Comparison of ENCODE assay signal across 15 mouse cellular contexts in the genomic region with DNA sequence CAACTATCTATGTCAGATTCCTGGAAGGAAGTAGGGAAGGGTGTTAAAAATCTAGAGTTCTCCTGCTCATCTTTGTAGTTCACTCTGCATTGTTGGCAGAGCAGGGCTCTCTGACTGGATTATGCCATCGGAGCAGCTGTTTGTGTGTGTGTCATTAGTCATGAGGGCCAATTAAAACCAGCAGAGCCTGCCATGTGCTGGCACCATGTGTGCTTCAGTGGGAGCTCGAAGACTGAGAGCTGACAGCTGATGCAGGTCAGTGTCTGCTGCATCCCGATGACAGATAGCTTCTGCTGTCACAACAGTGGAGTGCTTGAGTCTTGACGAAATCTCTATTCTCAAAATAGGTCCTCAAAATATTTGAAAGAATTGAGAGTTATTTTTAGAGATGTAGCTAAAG.
A peak's percentile ranks its signal among the peaks of the same experiment; 100 is the strongest.
DNase-seq lines count a peak whose midpoint lies in the region; ATAC-seq lines count a peak whose summit lies in the region.
"Had no signal": no experiment of that assay in that cellular context is flagged by ENCODE, and none has a peak within 500 bp of the region (broad histone marks: within the 10 kb centered on the region; RNA-seq: fewer than 3 reads in every experiment).

No protein-coding gene starts in this region.

- H3K9ac ChIP-seq in limb, embryonic 13.5 days: no peak overlapping the region
- no peak overlapping the region for H3K9ac ChIP-seq in forebrain, embryonic 14.5 days (ENCODE audit: low read length)
- H3K9ac ChIP-seq in neural tube, embryonic 14.5 days (replicated peaks; ENCODE audit: low read depth, low read length): no peak overlapping the region
- no peak overlapping the region for H3K9ac ChIP-seq in kidney, embryonic 15.5 days
- H3K9ac ChIP-seq: liver, embryonic 15.5 days had no signal

- no peaks in the 10 kb centered on the region for H3K27me3 ChIP-seq in limb, embryonic 13.5 days
- no peaks in the 10 kb centered on the region for H3K27me3 ChIP-seq in limb, embryonic 10.5 days (ENCODE audit: low read depth, poor library complexity, severe bottlenecking)
- H3K27me3 ChIP-seq in forebrain, embryonic 14.5 days (replicated peaks; ENCODE audit: control insufficient read depth, insufficient read depth, low read length): no peaks in the 10 kb centered on the region
- H3K27me3 ChIP-seq in neural tube, embryonic 14.5 days (ENCODE audit: control insufficient read depth, insufficient read depth, low read length): no peaks in the 10 kb centered on the region
- H3K27me3 ChIP-seq in kidney, embryonic 15.5 days: no peaks in the 10 kb centered on the region
- H3K27me3 ChIP-seq: liver, embryonic 15.5 days; Patski had no signal

- H3K27ac ChIP-seq in limb, embryonic 13.5 days: no peak overlapping the region
- no peak overlapping the region for H3K27ac ChIP-seq in limb, embryonic 10.5 days
- peak overlapping the region; percentile 56; the same call in 1 of the 2 replicates for H3K27ac ChIP-seq in forebrain, embryonic 14.5 days (ENCODE audit: low read depth, low read length)
- peak overlapping the region; percentile 65 for H3K27ac ChIP-seq in neural tube, embryonic 14.5 days (ENCODE audit: low read depth, low read length)
- H3K27ac ChIP-seq in kidney, embryonic 15.5 days: no peak overlapping the region
- H3K27ac ChIP-seq: left cerebral cortex, adult 2 months; liver, embryonic 15.5 days; macrophage had no signal

- no peaks in the 10 kb centered on the region for H3K9me3 ChIP-seq in limb, embryonic 13.5 days
- H3K9me3 ChIP-seq in limb, embryonic 10.5 days (replicated peaks): no peaks in the 10 kb centered on the region
- no peaks in the 10 kb centered on the region for H3K9me3 ChIP-seq in forebrain, embryonic 14.5 days (replicated peaks; ENCODE audit: control insufficient read depth, low read length)
- H3K9me3 ChIP-seq in neural tube, embryonic 14.5 days (ENCODE audit: control insufficient read depth, low read length): no peaks in the 10 kb centered on the region
- H3K9me3 ChIP-seq in kidney, embryonic 15.5 days (replicated peaks): no peaks in the 10 kb centered on the region
- H3K9me3 ChIP-seq: liver, embryonic 15.5 days had no signal

- peaks cover 27% of the 10 kb centered on the region for H3K4me1 ChIP-seq in limb, embryonic 13.5 days
- H3K4me1 ChIP-seq in limb, embryonic 10.5 days: peaks cover 27% of the 10 kb centered on the region
- peaks cover 40% of the 10 kb centered on the region for H3K4me1 ChIP-seq in forebrain, embryonic 14.5 days (ENCODE audit: control insufficient read depth, insufficient read depth, low read length)
- no peaks in the 10 kb centered on the region; the same call in 1 of the 2 replicates for H3K4me1 ChIP-seq in neural tube, embryonic 14.5 days (ENCODE audit: control insufficient read depth, insufficient read depth, low read length)
- H3K4me1 ChIP-seq in kidney, embryonic 15.5 days: peaks cover 28% of the 10 kb centered on the region
- H3K4me1 ChIP-seq: liver, embryonic 15.5 days had no signal

- DNase-seq in limb, embryonic 10.5 days (ENCODE audit: low spot score): no peak
- DNase-seq in forebrain, embryonic 14.5 days (ENCODE audit: low spot score): peak; percentile 91
- peak; percentile 48 to 77 for DNase-seq in layer of hippocampus, adult 18-20 months (ENCODE audit: low spot score in 2 of 2)
- no peak for DNase-seq in frontal cortex, postnatal 36 days (ENCODE audit: low spot score in 2 of 2)
- no peak for DNase-seq in cerebellum, adult 18-20 months
- DNase-seq: adrenal gland, adult 2 months; spleen, adult 18-20 months had no signal

- no peak overlapping the region for H3K4me3 ChIP-seq in limb, embryonic 13.5 days
- H3K4me3 ChIP-seq in limb, embryonic 10.5 days: no peak overlapping the region
- no peak overlapping the region for H3K4me3 ChIP-seq in forebrain, embryonic 14.5 days (ENCODE audit: low read depth, low read length)
- H3K4me3 ChIP-seq in neural tube, embryonic 14.5 days (ENCODE audit: low read depth, low read length): no peak overlapping the region
- H3K4me3 ChIP-seq in kidney, embryonic 15.5 days (replicated peaks): no peak overlapping the region
- H3K4me3 ChIP-seq: left cerebral cortex, adult 2 months; liver, embryonic 15.5 days had no signal

- ATAC-seq in limb, embryonic 13.5 days (ENCODE audit: low FRiP score, low read depth): peak; percentile 48; the same call in 1 of the 2 replicates
- ATAC-seq in forebrain, embryonic 14.5 days: peak; percentile 79
- ATAC-seq in neural tube, embryonic 14.5 days (ENCODE audit: low read depth): peak; percentile 76; the same call in 1 of the 2 replicates
- ATAC-seq in kidney, embryonic 15.5 days (replicated peaks; ENCODE audit: low FRiP score): no peak
- ATAC-seq: CD4-positive, CD25-positive, alpha-beta regulatory T cell, adult 4 months; Patski had no signal

- 75% methylated on average over 4 of the region's 4 CpGs for WGBS in limb, embryonic 13.5 days
- WGBS in limb, embryonic 10.5 days: 88% methylated on average over 4 of the region's 4 CpGs
- WGBS in forebrain, embryonic 14.5 days: 29% methylated on average over 4 of the region's 4 CpGs
- 33% methylated on average over 4 of the region's 4 CpGs for WGBS in neural tube, embryonic 14.5 days
- WGBS in kidney, embryonic 15.5 days: 74% methylated on average over 4 of the region's 4 CpGs

- H3K36me3 ChIP-seq in limb, embryonic 13.5 days: no peaks in the 10 kb centered on the region
- H3K36me3 ChIP-seq in limb, embryonic 10.5 days: no peaks in the 10 kb centered on the region
- no peaks in the 10 kb centered on the region for H3K36me3 ChIP-seq in forebrain, embryonic 14.5 days (ENCODE audit: control insufficient read depth, insufficient read depth, low read length)
- no peaks in the 10 kb centered on the region for H3K36me3 ChIP-seq in neural tube, embryonic 14.5 days (ENCODE audit: control insufficient read depth, insufficient read depth, low read length)
- no peaks in the 10 kb centered on the region for H3K36me3 ChIP-seq in kidney, embryonic 15.5 days
- H3K36me3 ChIP-seq: liver, embryonic 15.5 days had no signal

- no peak overlapping the region for H3K4me2 ChIP-seq in limb, embryonic 13.5 days (replicated peaks)
- H3K4me2 ChIP-seq in forebrain, embryonic 14.5 days (ENCODE audit: low read length): no peak overlapping the region
- no peak overlapping the region for H3K4me2 ChIP-seq in neural tube, embryonic 14.5 days (ENCODE audit: low read depth, low read length)
- H3K4me2 ChIP-seq in kidney, embryonic 15.5 days: no peak overlapping the region
- H3K4me2 ChIP-seq: liver, embryonic 15.5 days had no signal

Comparison
In these comparisons a context has a peak if more than half of its experiments do, and no peak if none do; other contexts are left out.
1. H3K27ac ChIP-seq: peak in forebrain, embryonic 14.5 days (single experiment) and neural tube, embryonic 14.5 days (single experiment); none in limb, embryonic 13.5 days (single experiment), limb, embryonic 10.5 days (single experiment) and kidney, embryonic 15.5 days (single experiment).
2. DNase-seq: peak in forebrain, embryonic 14.5 days (single experiment) and layer of hippocampus, adult 18-20 months (2 of 2); none in limb, embryonic 10.5 days (single experiment), frontal cortex, postnatal 36 days (0 of 2) and cerebellum, adult 18-20 months (0 of 2).